Mouse (Mus musculus) midbrain, embryonic 11.5 days (tissue): ENCODE measurements at regions not wholly inside any gene's neighbourhood (a gene's known extent, or its start where the extent isn't known, plus 50 kb on each side); places are given as distances from the start of the nearest gene placed in this dataset.

Experiments
- ATAC-seq: fragments of 200-750 bp; cut with Nextera tagmentation; 2 replicates; pipeline ENCODE4 v1.8.0; 2017; ENCODE audit warnings: moderate TSS enrichment, moderate library complexity; ENCODE audit not compliant: low FRiP score
- DNase-seq: peaks from one replicate; pipeline ENCODE4 v3.0.0; 2015; ENCODE audit warnings: low spot score; ENCODE audit errors: missing footprints
- H3K27ac ChIP-seq: fragments of 300-500 bp; sonication (generic); 2 replicates; pipeline ENCODE4 v1.5.1; 2014; ENCODE audit warnings: low read depth, low read length
- H3K27me3 ChIP-seq: fragments of 300-500 bp; sonication (generic); 2 replicates; pipeline ENCODE4 v1.6.1; 2014; ENCODE audit warnings: mild to moderate bottlenecking, low read length, moderate library complexity, mixed read lengths; ENCODE audit not compliant: control insufficient read depth, insufficient read depth
- H3K36me3 ChIP-seq: fragments of 300-500 bp; sonication (generic); 2 replicates; pipeline ENCODE4 v1.6.1; 2014; ENCODE audit warnings: mild to moderate bottlenecking, low read length, moderate library complexity, mixed read lengths; ENCODE audit not compliant: control insufficient read depth, insufficient read depth
- H3K4me1 ChIP-seq: fragments of 300-500 bp; sonication (generic); 2 replicates; pipeline ENCODE4 v1.6.1; 2014; ENCODE audit warnings: low read length; ENCODE audit not compliant: control insufficient read depth, insufficient read depth
- H3K4me2 ChIP-seq: fragments of 300-500 bp; sonication (generic); 2 replicates; pipeline ENCODE4 v1.6.1; 2014; ENCODE audit warnings: mild to moderate bottlenecking, moderate library complexity
- H3K4me3 ChIP-seq: fragments of 300-500 bp; sonication (generic); 2 replicates; pipeline ENCODE4 v1.5.1; 2014; ENCODE audit warnings: low read depth, low read length
- H3K9ac ChIP-seq: fragments of 300-500 bp; sonication (generic); 2 replicates; pipeline ENCODE4 v1.6.1; 2014; ENCODE audit warnings: low read length
- H3K9me3 ChIP-seq: fragments of 300-500 bp; sonication (generic); 2 replicates; pipeline ENCODE4 v1.6.1; 2016; ENCODE audit warnings: low read length; ENCODE audit not compliant: control insufficient read depth
- WGBS: fragments of 180-500 bp; shearing (Covaris S2); extraction: QIAGEN DNeasy Blood & Tissue Kit; methylation state at CpG from one replicate; pipeline ENCODE4 v1.1.7; 2014; 5-methylcytosine and 5-hydroxymethylcytosine counted together

DNA sequence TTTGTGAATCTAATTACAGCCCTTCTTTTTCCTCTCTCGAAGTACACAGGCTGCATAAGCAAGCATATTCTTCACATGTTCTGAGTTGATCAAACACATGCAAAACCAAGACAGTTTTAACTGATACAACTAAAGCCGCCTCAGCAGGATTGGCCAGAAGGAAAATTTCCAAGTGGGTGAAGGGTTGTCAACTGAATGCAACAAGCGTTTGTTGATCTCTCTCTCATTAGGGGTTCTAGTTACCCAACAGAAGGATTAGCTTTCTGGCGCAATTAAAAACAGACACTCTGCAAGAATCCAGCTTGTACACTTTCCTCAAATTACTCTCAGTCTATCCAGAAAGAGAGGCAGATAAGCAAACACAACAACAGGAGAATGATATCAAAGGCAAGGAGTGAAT is 367.5 kb upstream of the Cited2 start:
- no peak overlapping the region for H3K27ac ChIP-seq
- H3K9me3 ChIP-seq = no peaks in the 10 kb centered on the region
- no peaks in the 10 kb centered on the region for H3K4me1 ChIP-seq
- H3K4me3 ChIP-seq = no peak overlapping the region
- no peak overlapping the region for H3K9ac ChIP-seq
- DNase-seq (no peak), ATAC-seq (no peak)
- H3K36me3 ChIP-seq = no peaks in the 10 kb centered on the region
- H3K4me2 ChIP-seq = no peak overlapping the region
- 47% methylated on average over 4 of the region's 4 CpGs for WGBS
- H3K27me3 ChIP-seq = no peaks in the 10 kb centered on the region

DNA sequence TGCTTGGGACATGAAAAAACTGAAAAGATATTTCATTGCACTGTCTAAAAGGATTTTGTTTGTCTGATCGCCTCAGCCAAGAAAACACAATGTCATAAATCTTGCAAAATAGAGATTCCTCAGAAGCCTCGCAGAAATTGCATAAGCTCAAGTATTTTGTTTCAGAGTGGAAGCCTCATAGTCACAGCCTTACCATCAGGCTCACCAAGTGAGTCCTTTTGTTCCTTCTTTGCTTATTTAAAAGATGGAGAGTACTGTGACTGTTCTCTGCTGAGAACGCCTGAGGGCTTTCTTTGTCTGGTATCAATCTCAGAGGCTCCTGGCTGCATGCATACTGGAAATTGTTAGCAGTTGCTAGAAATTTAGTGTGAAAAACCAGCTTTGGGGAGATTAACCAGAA is 367.0 kb upstream of the Cited2 start:
- Histone ChIP-seq H3K36me3 (no peaks in the 10 kb centered on the region), H3K4me1 (no peaks in the 10 kb centered on the region), H3K9me3 (no peaks in the 10 kb centered on the region), H3K27me3 (no peaks in the 10 kb centered on the region), H3K27ac (no peak overlapping the region), H3K4me3 (no peak overlapping the region), H3K4me2 (no peak overlapping the region), H3K9ac (no peak overlapping the region)
- whole genome bisulfite sequencing = 37% methylated on average over 3 of the region's 3 CpGs
- DNase-seq = no peak
- no peak for ATAC-seq

DNA sequence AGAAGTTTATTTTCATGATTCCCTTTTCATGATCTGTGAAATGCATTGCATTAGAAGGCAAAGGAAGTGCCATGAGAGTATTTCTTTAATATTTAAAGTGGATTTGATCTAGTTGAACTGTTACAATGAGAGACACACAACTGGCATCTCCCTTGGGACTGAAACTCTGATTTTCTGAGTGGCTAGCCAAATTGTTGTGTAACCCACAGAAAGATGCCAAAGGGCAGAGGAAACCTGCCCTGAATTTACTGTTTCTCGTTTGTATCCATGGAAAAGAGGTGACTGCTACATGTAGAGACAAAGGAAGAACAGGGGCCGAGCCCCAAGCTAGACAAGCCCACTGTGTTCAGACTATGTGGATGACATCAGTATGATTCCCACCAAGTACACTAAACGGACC is 360.4 kb upstream of the Cited2 start:
- ATAC-seq = no peak
- 75% methylated on average over 3 of the region's 3 CpGs for WGBS

DNA sequence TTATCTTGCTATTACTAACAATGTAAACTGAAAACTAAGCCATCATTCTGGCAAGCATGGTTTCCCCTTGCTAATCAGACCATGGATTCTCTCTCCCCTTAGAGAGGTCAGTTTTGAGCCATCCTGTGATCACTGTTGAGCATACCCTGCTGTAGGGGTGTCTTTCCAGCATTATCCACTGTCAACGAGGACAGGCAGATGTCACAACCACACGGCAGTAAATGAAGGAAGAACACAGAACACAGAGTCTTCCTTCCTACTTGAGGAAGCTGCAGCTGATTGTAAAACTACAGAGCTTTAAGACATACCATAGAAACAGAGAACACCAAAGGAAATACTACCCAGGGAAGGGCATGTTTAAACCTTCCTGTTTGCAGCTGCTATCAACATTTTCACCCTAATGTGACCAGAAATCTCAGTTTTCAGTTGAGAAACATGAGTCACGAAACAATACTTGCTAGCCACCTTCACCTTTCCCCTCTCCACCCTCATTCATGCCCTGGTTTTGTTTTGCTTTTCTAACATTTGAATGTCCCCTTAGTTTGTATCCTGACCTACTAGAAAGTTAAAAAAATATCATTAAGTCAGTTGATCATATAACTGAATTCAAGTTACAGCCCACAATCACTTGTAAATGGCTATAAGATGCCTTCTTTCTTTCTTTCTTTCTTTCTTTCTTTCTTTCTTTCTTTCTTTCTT is 356.8 kb upstream of the Cited2 start:
- no peak overlapping the region for H3K4me3 ChIP-seq
- 68% methylated on average over 3 of the region's 3 CpGs for WGBS
- H3K27me3 ChIP-seq = no peaks in the 10 kb centered on the region
- H3K9me3 ChIP-seq = no peaks in the 10 kb centered on the region
- no peak overlapping the region for H3K9ac ChIP-seq
- H3K27ac ChIP-seq = no peak overlapping the region
- ATAC-seq = no peak
- H3K36me3 ChIP-seq = no peaks in the 10 kb centered on the region
- peaks cover 6% of the 10 kb centered on the region for H3K4me1 ChIP-seq
- peak; percentile 75 for DNase-seq
- H3K4me2 ChIP-seq = no peak overlapping the region

More for the DNA sequence above, 360.4 kb upstream of the Cited2 start:
- no peak overlapping the region for H3K9ac ChIP-seq
- H3K36me3 ChIP-seq = no peaks in the 10 kb centered on the region
- DNase-seq = no peak
- H3K27ac ChIP-seq = no peak overlapping the region
- no peaks in the 10 kb centered on the region for H3K27me3 ChIP-seq
- no peaks in the 10 kb centered on the region for H3K9me3 ChIP-seq
- H3K4me2 ChIP-seq = no peak overlapping the region
- H3K4me3 ChIP-seq = no peak overlapping the region
- H3K4me1 ChIP-seq = peaks cover 6% of the 10 kb centered on the region

DNA sequence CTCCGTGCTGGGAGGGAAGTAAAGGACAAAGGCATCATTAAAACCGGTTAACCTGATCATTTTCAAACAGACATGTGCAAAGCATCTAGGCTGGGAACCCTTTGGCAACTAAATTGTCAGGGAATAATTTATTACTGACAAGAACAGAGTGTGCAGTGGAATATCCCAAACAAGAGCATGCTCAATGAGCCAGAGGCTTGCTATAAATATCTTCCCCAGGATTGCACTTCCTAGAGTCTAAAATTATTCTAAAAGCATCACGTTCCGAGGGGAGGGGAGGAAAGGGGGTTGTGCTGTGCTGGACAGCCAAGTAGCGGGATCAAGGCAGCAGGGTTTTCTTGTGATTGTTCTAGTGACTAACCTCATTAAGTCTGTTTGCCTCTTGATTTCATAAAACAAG is 356.0 kb upstream of the Cited2 start:
- H3K36me3 ChIP-seq = no peaks in the 10 kb centered on the region
- WGBS = 16% methylated on average over 5 of the region's 5 CpGs
- H3K4me1 ChIP-seq = peaks cover 6% of the 10 kb centered on the region
- no peak overlapping the region for H3K4me2 ChIP-seq
- DNase-seq (peak; percentile 86), ATAC-seq (peak; percentile 67)
- H3K9ac ChIP-seq = no peak overlapping the region
- H3K9me3 ChIP-seq = no peaks in the 10 kb centered on the region
- no peak overlapping the region for H3K4me3 ChIP-seq
- no peaks in the 10 kb centered on the region for H3K27me3 ChIP-seq
- no peak overlapping the region for H3K27ac ChIP-seq

DNA sequence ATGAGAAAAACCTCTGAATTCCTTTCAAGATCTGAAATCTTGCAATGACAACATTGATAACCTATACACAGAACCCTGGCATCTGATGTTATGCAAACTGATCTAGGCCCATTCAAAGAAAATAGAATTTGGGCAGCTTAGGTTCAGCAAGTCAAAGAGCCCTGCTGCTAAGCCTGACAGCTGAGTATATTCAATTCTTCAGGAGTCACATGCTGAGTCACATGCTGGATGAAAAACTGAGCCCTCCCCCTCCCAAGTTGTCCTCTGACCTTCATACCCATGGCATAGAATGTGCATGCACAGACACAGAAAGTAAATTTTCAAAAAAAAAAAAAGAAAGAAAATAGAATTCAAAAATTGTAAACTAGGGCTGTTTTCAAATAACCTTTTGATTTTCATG is 355.6 kb upstream of the Cited2 start:
- no peaks in the 10 kb centered on the region for H3K27me3 ChIP-seq
- no peaks in the 10 kb centered on the region for H3K36me3 ChIP-seq
- H3K27ac ChIP-seq = no peak overlapping the region
- no peak overlapping the region for H3K9ac ChIP-seq
- peak; percentile 86 for DNase-seq
- H3K4me1 ChIP-seq = peaks cover 6% of the 10 kb centered on the region
- H3K4me2 ChIP-seq = no peak overlapping the region
- no peak overlapping the region for H3K4me3 ChIP-seq
- ATAC-seq = peak; percentile 78
- H3K9me3 ChIP-seq = no peaks in the 10 kb centered on the region

DNA sequence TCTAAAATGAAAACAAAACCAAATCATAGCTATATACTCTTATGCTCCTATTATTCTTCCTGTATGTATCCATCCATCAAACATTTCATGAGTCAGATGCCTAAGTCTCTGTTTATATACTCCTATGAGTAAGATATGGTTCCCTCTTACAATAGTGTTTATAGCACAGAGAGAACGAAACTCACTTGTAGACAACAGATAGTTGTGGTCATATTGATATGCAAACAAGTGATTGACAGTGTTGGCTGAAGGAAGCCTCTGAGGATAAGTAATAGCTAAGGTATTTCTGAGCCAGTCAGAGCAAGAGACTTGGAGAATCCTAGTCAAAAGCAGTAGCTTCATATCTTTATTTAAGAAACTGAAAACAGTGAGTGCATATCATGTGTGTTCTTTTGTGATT is 354.4 kb upstream of the Cited2 start:
- peaks cover 6% of the 10 kb centered on the region for H3K4me1 ChIP-seq
- ATAC-seq (no peak), DNase-seq (peak; percentile 60)
- no peaks in the 10 kb centered on the region for H3K27me3 ChIP-seq
- H3K4me2 ChIP-seq = no peak overlapping the region
- 85% methylated on average over 1 of the region's 1 CpGs for WGBS
- H3K9ac ChIP-seq = no peak overlapping the region
- no peaks in the 10 kb centered on the region for H3K36me3 ChIP-seq
- H3K27ac ChIP-seq = no peak overlapping the region
- H3K9me3 ChIP-seq = no peaks in the 10 kb centered on the region
- H3K4me3 ChIP-seq = no peak overlapping the region

DNA sequence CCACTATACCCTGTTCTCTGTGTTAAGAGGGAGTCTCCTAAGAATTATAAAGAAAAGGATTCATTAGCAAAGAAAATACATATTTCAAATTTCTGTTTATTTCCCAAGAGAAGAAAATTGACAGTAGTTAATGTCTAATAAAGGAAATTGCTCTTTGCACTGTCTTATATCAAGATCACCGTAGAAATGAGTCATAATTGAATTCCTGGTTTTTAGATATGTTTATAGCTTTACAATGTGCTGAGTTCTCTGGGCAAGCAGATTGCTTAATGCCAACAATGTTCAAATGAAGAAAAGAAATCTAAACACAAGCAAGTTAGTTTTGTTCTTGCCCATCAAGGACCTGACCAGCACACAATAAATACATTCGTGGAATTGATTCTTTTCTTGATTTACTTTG is 350.1 kb upstream of the Cited2 start:
- Histone ChIP-seq H3K36me3 (no peaks in the 10 kb centered on the region), H3K4me3 (no peak overlapping the region), H3K4me2 (no peak overlapping the region), H3K27ac (no peak overlapping the region), H3K9me3 (no peaks in the 10 kb centered on the region), H3K27me3 (no peaks in the 10 kb centered on the region), H3K9ac (no peak overlapping the region), H3K4me1 (no peaks in the 10 kb centered on the region)
- WGBS = 87% methylated on average over 2 of the region's 2 CpGs
- DNase-seq (peak; percentile 71), ATAC-seq (no peak)

DNA sequence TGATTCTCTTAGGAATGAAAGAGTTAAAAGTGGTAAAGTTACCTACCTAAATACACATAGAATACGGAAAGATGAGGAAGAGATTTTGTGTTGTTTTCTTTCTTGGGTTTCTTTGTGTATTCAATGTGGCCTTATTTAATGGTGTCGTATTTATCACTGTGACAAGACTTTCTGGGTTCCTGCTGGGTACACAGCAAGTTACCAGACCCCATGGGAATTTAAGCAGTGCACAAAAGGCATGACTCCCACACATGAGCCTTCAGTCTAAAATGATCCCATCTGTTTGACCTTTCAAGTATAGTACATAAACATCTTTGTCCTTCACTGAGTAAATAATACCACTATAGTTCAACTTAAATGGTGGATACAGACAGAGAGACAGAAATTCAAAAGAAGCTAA is 349.0 kb upstream of the Cited2 start:
- Histone ChIP-seq H3K27me3 (no peaks in the 10 kb centered on the region), H3K4me3 (no peak overlapping the region), H3K4me2 (no peak overlapping the region), H3K9ac (no peak overlapping the region), H3K4me1 (no peaks in the 10 kb centered on the region), H3K9me3 (no peaks in the 10 kb centered on the region), H3K36me3 (no peaks in the 10 kb centered on the region), H3K27ac (no peak overlapping the region)
- DNase-seq = peak; percentile 75
- no peak for ATAC-seq
- 52% methylated on average over 2 of the region's 2 CpGs for WGBS
